Mouse (Mus musculus) MEL (cell line): ENCODE results near the gene Fbln2. TPM values are rescaled to one million over a fixed set of nuclear protein-coding genes. Genes with fewer than 3 reads are reported as not detected.

ENCODE experiments used
- DNase-seq: peaks from one replicate; pipeline ENCODE4 v3.0.0; 2011; ENCODE audit warnings: low read depth, low spot score
- H3K27ac ChIP-seq: 2 replicates; pipeline ENCODE4 v1.5.1; 2012; ENCODE audit warnings: low read depth, mild to moderate bottlenecking, control low read depth, low read length, moderate library complexity; ENCODE audit not compliant: control insufficient read depth
- H3K27me3 ChIP-seq, 2 experiments: fragments of 150-350 bp in 1 of 2; sonication (generic) in 1 of 2; 2 replicates each; pipeline ENCODE4 v1.6.1; 2012; ENCODE audit warnings: low read length in 2 of 2, mild to moderate bottlenecking in 2 of 2, improper control_type of control experiment in 1 of 2, moderate library complexity in 1 of 2; ENCODE audit not compliant: insufficient read depth in 2 of 2, control insufficient read depth in 1 of 2
- H3K36me3 ChIP-seq, 2 experiments: 2 replicates each; pipeline ENCODE4 v1.6.1; 2012 to 2014; ENCODE audit warnings: low read length in 2 of 2, improper control_type of control experiment in 1 of 2, inconsistent platforms in 1 of 2, mild to moderate bottlenecking in 1 of 2; ENCODE audit not compliant: insufficient read depth in 2 of 2, control insufficient read depth in 1 of 2
- H3K4me1 ChIP-seq, 2 experiments: fragments of 150-350 bp in 1 of 2; sonication (generic) in 1 of 2; 2 replicates each; pipeline ENCODE4 v1.6.1; 2012; ENCODE audit warnings: low read length in 2 of 2, improper control_type of control experiment in 1 of 2, mild to moderate bottlenecking in 1 of 2; ENCODE audit not compliant: insufficient read depth in 2 of 2, control insufficient read depth in 1 of 2
- H3K4me3 ChIP-seq, 2 experiments: fragments of 150-350 bp in 1 of 2; sonication (generic) in 1 of 2; 2 replicates each; pipeline ENCODE4 v1.5.1; 2012; ENCODE audit warnings: low read depth in 2 of 2, low read length in 2 of 2, mild to moderate bottlenecking in 2 of 2, moderate library complexity in 2 of 2, control low read depth in 1 of 2, improper control_type of control experiment in 1 of 2; ENCODE audit not compliant: control insufficient read depth in 1 of 2, insufficient read depth in 1 of 2
- H3K79me2 ChIP-seq: 2 replicates; pipeline ENCODE4 v1.6.1; 2012; ENCODE audit warnings: mild to moderate bottlenecking, low read length, moderate library complexity; ENCODE audit not compliant: control insufficient read depth, poor library complexity, insufficient read depth
- H3K9ac ChIP-seq: 2 replicates; pipeline ENCODE4 v1.6.1; 2012; ENCODE audit warnings: low read depth, mild to moderate bottlenecking, control low read depth, low read length, moderate library complexity; ENCODE audit not compliant: control insufficient read depth, poor library complexity, severe bottlenecking
- H3K9me3 ChIP-seq: fragments of 150-350 bp; sonication (generic); replicated peaks from 2 replicates; pipeline ENCODE4 v1.6.1; 2012; ENCODE audit warnings: mild to moderate bottlenecking, low read length, improper control_type of control experiment, moderate library complexity; ENCODE audit not compliant: insufficient read depth
- BHLHE40 ChIP-seq: IDR thresholded peaks from 2 replicates; pipeline ENCODE4 v1.6.1; 2012; ENCODE audit warnings: low read depth, mild to moderate bottlenecking, inconsistent platforms, low read length, improper control_type of control experiment, borderline replicate concordance
- CHD1 ChIP-seq: IDR thresholded peaks from 2 replicates; pipeline ENCODE4 v1.6.1; 2012; ENCODE audit warnings: low read depth, mild to moderate bottlenecking, inconsistent platforms, low read length, improper control_type of control experiment
- CTCF ChIP-seq, 3 experiments: IDR thresholded peaks in 2 of 3; conservative IDR thresholded peaks in 1 of 3; 2 replicates each; pipeline ENCODE4 v1.5.1; 2011 to 2012; ENCODE audit warnings: low read length in 3 of 3, low read depth in 2 of 3, mild to moderate bottlenecking in 2 of 3, improper control_type of control experiment in 1 of 3, inconsistent platforms in 1 of 3, mixed read lengths in 1 of 3, moderate library complexity in 1 of 3; ENCODE audit not compliant: control insufficient read depth in 1 of 3, insufficient read depth in 1 of 3, poor library complexity in 1 of 3, severe bottlenecking in 1 of 3
- ELF1 ChIP-seq: IDR thresholded peaks from 2 replicates; pipeline ENCODE4 v1.6.1; 2014; ENCODE audit warnings: low read depth, mild to moderate bottlenecking, inconsistent platforms, low read length, improper control_type of control experiment, moderate library complexity
- EP300 ChIP-seq, 2 experiments: IDR thresholded peaks; 2 replicates each; pipeline ENCODE4 v1.6.1; 2011; ENCODE audit warnings: improper control_type of control experiment in 2 of 2, low read length in 2 of 2, low read depth in 1 of 2, mild to moderate bottlenecking in 1 of 2
- ETS1 ChIP-seq: IDR thresholded peaks from 2 replicates; pipeline ENCODE4 v1.6.1; 2012; ENCODE audit warnings: low read depth, mild to moderate bottlenecking, inconsistent platforms, low read length, improper control_type of control experiment, moderate library complexity
- GABPA ChIP-seq: IDR thresholded peaks from 2 replicates; pipeline ENCODE4 v1.6.1; 2012; ENCODE audit warnings: low read depth, mild to moderate bottlenecking, inconsistent platforms, low read length, improper control_type of control experiment, moderate library complexity
- GATA1 ChIP-seq: IDR thresholded peaks from 2 replicates; pipeline ENCODE4 v1.6.1; 2011; ENCODE audit warnings: low read depth, low read length, improper control_type of control experiment
- HCFC1 ChIP-seq: IDR thresholded peaks from 2 replicates; pipeline ENCODE4 v1.6.1; 2012; ENCODE audit warnings: low read depth, mild to moderate bottlenecking, inconsistent platforms, low read length, improper control_type of control experiment, moderate library complexity
- MAFK ChIP-seq: IDR thresholded peaks from 2 replicates; pipeline ENCODE4 v1.6.1; 2011; ENCODE audit warnings: low read depth, mild to moderate bottlenecking, low read length, improper control_type of control experiment, borderline replicate concordance
- NELFE ChIP-seq: IDR thresholded peaks from 2 replicates; pipeline ENCODE4 v1.6.1; 2011; ENCODE audit warnings: low read depth, low read length, improper control_type of control experiment
- NRF1 ChIP-seq: IDR thresholded peaks from 2 replicates; pipeline ENCODE4 v1.6.1; 2014; ENCODE audit warnings: low read depth, mild to moderate bottlenecking, inconsistent platforms, low read length, improper control_type of control experiment, moderate library complexity; ENCODE audit not compliant: poor library complexity, insufficient read depth, severe bottlenecking
- POLR2A ChIP-seq, 2 experiments: IDR thresholded peaks; 2 replicates each; pipeline ENCODE4 v1.6.1; 2011 to 2012; ENCODE audit warnings: low read length in 2 of 2, mild to moderate bottlenecking in 2 of 2, control low read depth in 1 of 2, improper control_type of control experiment in 1 of 2, low read depth in 1 of 2, moderate library complexity in 1 of 2; ENCODE audit not compliant: control insufficient read depth in 1 of 2, insufficient read depth in 1 of 2, poor library complexity in 1 of 2
- POLR2AphosphoS2 ChIP-seq: IDR thresholded peaks from 2 replicates; pipeline ENCODE4 v1.6.1; 2011; ENCODE audit warnings: low read length, improper control_type of control experiment
- TCF12 ChIP-seq: IDR thresholded peaks from 2 replicates; pipeline ENCODE4 v1.6.1; 2014; ENCODE audit warnings: low read depth, mild to moderate bottlenecking, inconsistent platforms, low read length, improper control_type of control experiment, moderate library complexity
- UBTF ChIP-seq: IDR thresholded peaks from 2 replicates; pipeline ENCODE4 v1.6.1; 2012; ENCODE audit warnings: low read depth, mild to moderate bottlenecking, inconsistent platforms, low read length, improper control_type of control experiment, moderate library complexity, borderline replicate concordance; ENCODE audit not compliant: insufficient read depth
- USF2 ChIP-seq, 2 experiments: IDR thresholded peaks; 2 replicates each; pipeline ENCODE4 v1.6.1; 2011 to 2012; ENCODE audit warnings: improper control_type of control experiment in 2 of 2, low read length in 2 of 2, borderline replicate concordance in 1 of 2, inconsistent platforms in 1 of 2, low read depth in 1 of 2, mild to moderate bottlenecking in 1 of 2; ENCODE audit not compliant: insufficient read depth in 1 of 2
- ZC3H11A ChIP-seq: IDR thresholded peaks from 2 replicates; pipeline ENCODE4 v1.6.1; 2012; ENCODE audit warnings: low read depth, mild to moderate bottlenecking, inconsistent platforms, low read length, improper control_type of control experiment
- ZKSCAN1 ChIP-seq: IDR thresholded peaks from 2 replicates; pipeline ENCODE4 v1.6.1; 2012; ENCODE audit warnings: low read depth, mild to moderate bottlenecking, inconsistent platforms, low read length, improper control_type of control experiment, moderate library complexity
- ZMIZ1 ChIP-seq: IDR thresholded peaks from 2 replicates; pipeline ENCODE4 v1.6.1; 2012; ENCODE audit warnings: low read depth, mild to moderate bottlenecking, inconsistent platforms, low read length, improper control_type of control experiment, moderate library complexity
- ZNF384 ChIP-seq: IDR thresholded peaks from 2 replicates; pipeline ENCODE4 v1.6.1; 2012; ENCODE audit warnings: low read depth, mild to moderate bottlenecking, inconsistent platforms, low read length, improper control_type of control experiment
- polyA plus RNA-seq, 2 experiments: library from polyadenylated mRNA; stranded (reverse) in 1 of 2; unstranded in 1 of 2; fragments of >175 nt in 1 of 2; fragments of >200 nt in 1 of 2; gene quantifications; 2 replicates each; pipeline versions ENCODE4 v1.2.1 to v1.2.4; 2012; ENCODE audit warnings: low replicate concordance in 2 of 2, low read depth in 1 of 2; ENCODE audit not compliant: insufficient read length in 2 of 2, insufficient read depth in 1 of 2, missing spikeins in 1 of 2
- total RNA-seq: library from RNA; depleted of rRNA; stranded (reverse); fragments of 300-350 nt; gene quantifications from 2 replicates; pipeline ENCODE4 v1.2.3, GENCODE M21; 2012

The Fbln2 gene
- total and polyA plus RNA-seq, 3 experiments, result 1.9 to 2.3 TPM; not detected in 1

DNA sequence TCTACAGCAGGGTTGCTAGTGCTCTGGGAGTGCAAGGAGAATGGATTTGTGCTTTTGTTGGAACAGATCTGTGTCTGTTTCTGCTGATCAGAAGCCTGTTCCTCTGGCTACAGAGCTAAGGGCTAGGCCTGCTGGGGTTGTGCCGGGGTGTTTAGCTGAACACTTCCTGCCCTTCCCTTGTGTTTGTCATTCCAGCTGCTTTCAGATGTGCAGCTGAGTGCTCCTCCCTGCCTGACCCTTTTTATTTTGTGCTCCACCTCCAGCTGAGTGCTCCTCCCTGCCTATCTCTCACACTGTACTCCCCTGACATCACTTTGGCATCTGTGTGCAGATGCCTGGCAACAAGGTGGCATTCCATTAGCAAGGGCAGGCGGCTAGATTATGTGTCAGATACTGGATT lies 28.3 kb downstream of the Fbln2 start:
- Histone ChIP-seq H3K27me3 (peaks cover 0 to 1% of the 10 kb centered on the region in 2 experiments; a peak in 2 of 4 replicates), H3K79me2 (no peaks in the 10 kb centered on the region), H3K9me3 (no peaks in the 10 kb centered on the region), H3K4me3 (no peak overlapping the region), H3K27ac (no peak overlapping the region), H3K4me1 (peaks cover 3 to 22% of the 10 kb centered on the region in 2 experiments; a peak in 3 of 4 replicates), H3K9ac (no peak overlapping the region), H3K36me3 (peaks cover 0 to 11% of the 10 kb centered on the region in 2 experiments; a peak in 2 of 4 replicates)
- no peak for DNase-seq
- TF ChIP-seq POLR2AphosphoS2, result no peak
- TF ChIP-seq GATA1, result no peak
- TF ChIP-seq ZNF384, result no peak
- no peak for TF ChIP-seq USF2 (IDR thresholded peaks at IDR 0.05; ENCODE audit: borderline replicate concordance in 1 of 2, insufficient read depth in 1 of 2, low read depth in 1 of 2, low read length in 2 of 2)

DNA sequence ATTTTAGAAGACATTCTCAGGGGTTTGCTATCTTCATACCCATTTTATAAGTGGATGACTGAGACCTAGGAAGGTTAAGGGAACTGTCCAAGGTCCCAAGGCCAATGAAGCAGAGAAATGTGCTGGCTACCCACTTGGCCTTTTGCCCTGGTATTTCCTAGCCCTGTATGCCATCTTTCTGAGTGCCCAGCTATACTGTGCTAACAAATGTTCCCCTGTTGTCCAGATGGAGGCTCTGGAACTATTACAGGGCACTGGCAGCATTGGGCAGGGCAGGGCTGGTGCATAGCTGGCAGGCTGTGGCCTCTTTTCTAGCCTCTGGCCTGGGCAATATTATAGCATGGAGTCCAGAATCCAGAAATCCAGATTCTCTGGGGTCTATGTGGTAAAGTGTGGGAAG lies 28.7 kb downstream of the Fbln2 start:
- H3K27ac ChIP-seq, result no peak overlapping the region
- H3K4me3 ChIP-seq, result no peak overlapping the region
- H3K4me1 ChIP-seq, result peaks cover 3 to 18% of the 10 kb centered on the region in 2 experiments; a peak in 3 of 4 replicates
- H3K36me3 ChIP-seq, result peaks cover 0 to 11% of the 10 kb centered on the region in 2 experiments; a peak in 2 of 4 replicates
- no peak overlapping the region for H3K9ac ChIP-seq
- peaks cover 0 to 1% of the 10 kb centered on the region in 2 experiments; a peak in 2 of 4 replicates for H3K27me3 ChIP-seq
- H3K9me3 ChIP-seq, result no peaks in the 10 kb centered on the region
- no peaks in the 10 kb centered on the region for H3K79me2 ChIP-seq
- no peak for TF ChIP-seq NRF1
- no peak for TF ChIP-seq ZKSCAN1
- TF ChIP-seq HCFC1, result no peak
- TF ChIP-seq NELFE, result no peak
- TF ChIP-seq ZMIZ1, result no peak
- no peak for TF ChIP-seq EP300 (IDR thresholded peaks at IDR 0.05; ENCODE audit: low read depth in 1 of 2, low read length in 2 of 2)
- no peak for TF ChIP-seq BHLHE40
- no peak for TF ChIP-seq MAFK
- TF ChIP-seq ETS1, result no peak
- TF ChIP-seq GABPA, result no peak
- peak; percentile 23 for DNase-seq

DNA sequence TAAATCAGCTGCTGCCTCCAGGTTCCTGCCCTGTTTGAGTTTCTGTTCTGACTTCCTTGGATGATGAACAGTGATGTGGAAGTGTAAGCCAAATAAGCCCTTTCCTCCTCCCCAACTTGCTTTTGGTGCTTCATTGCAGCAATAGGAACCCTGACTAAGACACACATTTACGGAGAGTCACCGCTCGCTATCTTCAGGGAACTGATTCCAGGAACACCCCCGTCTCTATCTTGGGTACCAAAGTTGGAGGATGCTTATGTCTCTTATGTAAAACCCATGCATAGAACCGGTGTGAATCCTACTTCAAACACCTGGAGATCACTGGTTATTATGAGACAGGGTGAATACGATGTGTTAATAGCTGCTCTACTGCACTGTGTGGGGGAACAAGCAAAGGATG lies 31.1 kb downstream of the Fbln2 start:
- H3K27ac ChIP-seq, result no peak overlapping the region
- H3K4me3 ChIP-seq, result no peak overlapping the region
- DNase-seq, result no peak
- no peaks in the 10 kb centered on the region for H3K36me3 ChIP-seq
- peaks cover 0 to 3% of the 10 kb centered on the region in 2 experiments; a peak in 2 of 4 replicates for H3K27me3 ChIP-seq
- H3K4me1 ChIP-seq, result no peaks in the 10 kb centered on the region
- H3K9ac ChIP-seq, result no peak overlapping the region
- H3K9me3 ChIP-seq, result no peaks in the 10 kb centered on the region
- no peaks in the 10 kb centered on the region for H3K79me2 ChIP-seq
- no peak for TF ChIP-seq POLR2A (IDR thresholded peaks at IDR 0.05; ENCODE audit: control insufficient read depth in 1 of 2, insufficient read depth in 1 of 2, low read depth in 1 of 2, low read length in 2 of 2, poor library complexity in 1 of 2)
- TF ChIP-seq ELF1, result no peak
- TF ChIP-seq CTCF (IDR thresholded peaks at IDR 0.05 in 2 of 3, conservative IDR thresholded peaks at IDR 0.05 in 1 of 3; ENCODE audit: control insufficient read depth in 1 of 3, insufficient read depth in 1 of 3, low read depth in 2 of 3, low read length in 3 of 3, poor library complexity in 1 of 3, severe bottlenecking in 1 of 3), result no peak
- no peak for TF ChIP-seq UBTF
- TF ChIP-seq ETS1, result no peak
- TF ChIP-seq NRF1, result no peak
- TF ChIP-seq MAFK, result no peak
- TF ChIP-seq EP300 (IDR thresholded peaks at IDR 0.05; ENCODE audit: low read depth in 1 of 2, low read length in 2 of 2), result no peak
- TF ChIP-seq TCF12, result no peak
- TF ChIP-seq ZC3H11A, result no peak
- no peak for TF ChIP-seq CHD1
